Mouse (Mus musculus): ENCODE measurements around the gene Ssu72. TPM values are rescaled to one million over a fixed set of nuclear protein-coding genes. Genes with fewer than 3 reads are reported as not detected.
"Not testable (repeated sequence)": the region's sequence is repeated elsewhere in the genome, so short reads cannot be mapped to it uniquely, and the experiment has no call there.

The Ssu72 gene
- polyA plus RNA-seq, 1 experiment from 2014 or later, result 150 TPM

DNA sequence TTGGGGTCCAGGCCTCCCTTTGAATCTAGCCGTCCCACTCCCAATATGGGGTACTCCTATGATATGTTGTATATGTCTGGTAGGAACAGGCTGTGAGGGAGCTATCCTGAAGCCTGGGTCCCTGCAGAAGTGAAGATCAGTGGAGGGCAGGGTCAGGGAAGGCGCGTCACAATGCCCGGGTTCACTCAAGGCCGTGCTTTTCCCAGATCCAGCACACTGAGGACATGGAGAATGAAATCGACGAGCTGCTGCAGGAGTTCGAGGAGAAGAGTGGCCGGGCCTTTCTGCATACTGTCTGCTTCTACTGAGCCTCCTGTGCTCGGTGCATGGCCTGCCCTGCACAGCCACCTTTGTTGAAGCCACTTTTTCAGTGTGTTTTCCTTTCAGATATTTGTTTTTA is 28.7 kb downstream of the Ssu72 start:
- Histone ChIP-seq H3K27ac (ENCODE audit: low read length) (no peak overlapping the region), H3K9ac (replicated peaks; ENCODE audit: low read depth, low read length) (no peak overlapping the region)
- no peak for ATAC-seq

DNA sequence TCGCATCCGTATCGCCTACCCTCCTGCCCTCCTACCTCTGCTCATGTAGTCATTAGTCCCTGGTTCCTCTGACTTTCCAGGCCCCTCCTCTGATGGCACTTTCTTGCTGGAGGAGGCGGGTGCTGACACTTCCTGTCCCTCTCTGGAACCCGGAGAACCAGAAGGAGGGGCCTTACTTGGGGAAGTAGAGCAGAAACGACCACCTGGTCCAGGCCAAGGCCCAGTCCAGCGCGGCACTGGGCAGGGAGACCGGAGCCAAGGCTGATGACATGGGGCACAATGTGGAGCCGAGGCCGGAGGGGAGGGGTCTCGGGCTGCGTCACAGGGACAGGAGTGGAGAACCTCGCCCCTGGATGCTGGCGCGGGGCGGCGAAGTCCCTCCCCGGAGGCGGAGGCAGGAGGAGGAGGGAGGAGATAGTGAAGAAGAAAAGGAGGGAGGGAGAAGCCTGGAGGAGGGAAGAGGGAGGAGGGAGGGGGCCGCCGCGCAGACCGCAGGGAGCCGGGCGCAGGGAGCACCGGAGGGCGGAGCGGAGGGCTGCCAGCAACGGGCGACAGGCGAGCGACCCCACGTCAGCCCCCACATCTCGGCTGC is 29.8 kb downstream of the Ssu72 start, which contains the start of gene Tmem240:
TSS of gene Tmem240 (plus strand) at position 451 of the 592 bp plus-strand sequence.
- Histone ChIP-seq H3K27me3 (replicated peaks; ENCODE audit: control insufficient read depth, insufficient read depth, low read length) (no peaks in the 10 kb centered on the region), H3K4me1 (replicated peaks; ENCODE audit: control insufficient read depth, insufficient read depth, low read length) (peaks cover 25% of the 10 kb centered on the region), H3K9me3 (ENCODE audit: control insufficient read depth, low read length) (no peaks in the 10 kb centered on the region), H3K9ac (replicated peaks; ENCODE audit: low read depth, low read length) (peak within 1 kb of the TSS; percentile 95), H3K27ac (ENCODE audit: low read length) (peak within 1 kb of the TSS; percentile 89), H3K4me2 (ENCODE audit: low read length) (peak within 1 kb of the TSS; percentile 97), H3K36me3 (ENCODE audit: control insufficient read depth, insufficient read depth) (no peaks in the 10 kb centered on the region), H3K4me3 (replicated peaks; ENCODE audit: low read length) (peak within 1 kb of the TSS; percentile 79)
- under 1% methylated on average over 29 of the region's 35 CpGs for WGBS
- peak; percentile 93 for ATAC-seq

More for the DNA sequence above, 28.7 kb downstream of the Ssu72 start:
- H3K4me2 ChIP-seq (ENCODE audit: low read length), result no peak overlapping the region
- no peaks in the 10 kb centered on the region for H3K36me3 ChIP-seq (ENCODE audit: control insufficient read depth, insufficient read depth)
- no peaks in the 10 kb centered on the region for H3K9me3 ChIP-seq (ENCODE audit: control insufficient read depth, low read length)
- no peak overlapping the region for H3K4me3 ChIP-seq (replicated peaks; ENCODE audit: low read length)
- 89% methylated on average over 10 of the region's 10 CpGs for WGBS
- H3K4me1 ChIP-seq (replicated peaks; ENCODE audit: control insufficient read depth, insufficient read depth, low read length), result peaks cover 25% of the 10 kb centered on the region
- H3K27me3 ChIP-seq (replicated peaks; ENCODE audit: control insufficient read depth, insufficient read depth, low read length), result no peaks in the 10 kb centered on the region

DNA sequence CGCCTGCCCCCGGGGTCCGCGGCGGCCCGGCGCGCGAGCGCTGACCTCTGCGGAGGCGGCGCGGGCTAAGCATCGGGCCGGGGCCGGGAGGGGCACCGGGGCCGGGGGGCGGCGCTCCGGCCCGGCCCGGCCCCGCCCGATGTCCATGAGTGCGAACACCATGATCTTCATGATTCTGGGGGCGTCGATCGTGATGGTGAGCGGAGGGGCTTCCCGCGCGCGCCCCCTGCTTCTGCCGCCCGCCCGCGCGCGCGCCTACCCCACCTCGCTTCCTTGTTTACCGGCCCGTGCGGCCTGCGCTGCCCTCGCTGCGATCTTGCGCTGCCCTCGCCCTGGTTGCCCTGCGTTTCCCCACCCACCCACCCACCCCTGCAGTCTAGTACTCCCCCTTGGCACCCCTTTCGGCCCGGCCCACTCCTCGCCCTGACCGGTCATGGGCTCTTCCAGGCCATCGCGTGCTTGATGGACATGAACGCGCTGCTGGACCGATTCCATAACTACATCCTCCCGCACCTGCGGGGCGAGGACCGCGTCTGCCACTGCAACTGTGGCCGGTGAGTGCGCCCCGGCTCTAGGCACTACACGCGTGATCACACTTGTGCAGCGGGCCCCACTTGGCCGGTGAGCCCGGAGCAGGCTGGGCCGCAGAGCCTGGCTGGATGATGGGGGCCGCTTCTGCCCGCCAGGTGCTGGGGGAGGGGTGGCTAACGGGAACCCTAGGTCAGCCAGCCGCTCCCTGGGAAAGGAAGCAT is 30.5 kb downstream of the Ssu72 start:
- Histone ChIP-seq H3K4me2 (ENCODE audit: low read length) (peak overlapping the region; percentile 97), H3K36me3 (ENCODE audit: control insufficient read depth, insufficient read depth) (no peaks in the 10 kb centered on the region), H3K9ac (replicated peaks; ENCODE audit: low read depth, low read length) (peak overlapping the region; percentile 95), H3K4me3 (replicated peaks; ENCODE audit: low read length) (peak overlapping the region; percentile 79), H3K9me3 (ENCODE audit: control insufficient read depth, low read length) (no peaks in the 10 kb centered on the region), H3K27ac (ENCODE audit: low read length) (peak overlapping the region; percentile 89), H3K4me1 (replicated peaks; ENCODE audit: control insufficient read depth, insufficient read depth, low read length) (peaks cover 25% of the 10 kb centered on the region), H3K27me3 (replicated peaks; ENCODE audit: control insufficient read depth, insufficient read depth, low read length) (no peaks in the 10 kb centered on the region)
- WGBS, result under 1% methylated on average over 63 of the region's 79 CpGs
- peak; percentile 52 for ATAC-seq

DNA sequence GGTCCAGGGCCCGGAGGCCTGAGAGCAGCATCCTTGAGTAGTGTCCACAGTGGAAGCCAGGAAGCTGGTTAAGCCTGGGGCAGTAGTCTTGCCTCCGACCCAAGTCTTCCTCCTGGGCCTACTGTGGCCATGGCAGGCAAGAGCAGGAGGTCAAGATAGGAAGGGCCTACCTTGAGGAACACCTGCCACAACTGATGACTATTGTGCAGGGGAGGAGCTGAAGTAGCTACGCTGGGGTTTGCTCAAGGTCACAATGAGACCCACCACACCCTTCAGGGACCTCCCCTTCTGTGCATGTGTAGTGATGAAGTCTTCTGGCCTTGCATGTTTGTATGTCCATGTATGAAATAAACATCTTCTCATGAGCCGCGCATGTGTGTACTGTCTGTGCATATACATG is 31.2 kb downstream of the Ssu72 start:
- H3K4me2 ChIP-seq (ENCODE audit: low read length), result peak overlapping the region; percentile 97
- peak overlapping the region; percentile 79 for H3K4me3 ChIP-seq (replicated peaks; ENCODE audit: low read length)
- no peaks in the 10 kb centered on the region for H3K27me3 ChIP-seq (replicated peaks; ENCODE audit: control insufficient read depth, insufficient read depth, low read length)
- no peak for ATAC-seq
- peak overlapping the region; percentile 42; the same call in 1 of the 2 replicates for H3K27ac ChIP-seq (ENCODE audit: low read length)
- H3K4me1 ChIP-seq (replicated peaks; ENCODE audit: control insufficient read depth, insufficient read depth, low read length), result peaks cover 25% of the 10 kb centered on the region
- peak overlapping the region; percentile 95 for H3K9ac ChIP-seq (replicated peaks; ENCODE audit: low read depth, low read length)
- no peaks in the 10 kb centered on the region for H3K9me3 ChIP-seq (ENCODE audit: control insufficient read depth, low read length)
- H3K36me3 ChIP-seq (ENCODE audit: control insufficient read depth, insufficient read depth), result no peaks in the 10 kb centered on the region
- WGBS, result 59% methylated on average over 5 of the region's 5 CpGs

DNA sequence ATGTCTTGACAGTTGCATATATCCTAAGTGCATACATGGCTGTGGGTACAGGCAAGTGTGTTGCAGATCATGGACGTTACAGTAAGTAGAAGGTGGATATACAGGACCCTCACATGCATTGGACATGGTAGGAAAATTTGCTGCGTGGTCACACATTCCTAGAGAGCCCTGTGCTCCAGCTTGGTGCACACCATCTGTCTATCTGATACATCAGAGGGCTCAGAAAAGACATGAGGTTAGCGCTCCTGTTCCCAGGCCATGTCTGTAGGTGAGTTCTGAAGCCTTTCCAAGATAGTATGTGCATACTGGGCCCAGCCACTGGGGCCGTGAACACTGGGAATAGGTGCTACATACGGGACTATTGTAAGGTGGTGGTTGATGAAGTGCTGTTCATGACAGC is 31.8 kb downstream of the Ssu72 start:
- ATAC-seq, result no peak
- H3K36me3 ChIP-seq (ENCODE audit: control insufficient read depth, insufficient read depth), result no peaks in the 10 kb centered on the region
- H3K9ac ChIP-seq (replicated peaks; ENCODE audit: low read depth, low read length), result 0 out of 2 replicates have a peak overlapping the region, but pooled peaks have one; percentile 95
- H3K4me2 ChIP-seq (ENCODE audit: low read length), result peak overlapping the region; percentile 97
- H3K27ac ChIP-seq (ENCODE audit: low read length), result no peak overlapping the region
- H3K4me1 ChIP-seq (replicated peaks; ENCODE audit: control insufficient read depth, insufficient read depth, low read length), result peaks cover 25% of the 10 kb centered on the region
- H3K27me3 ChIP-seq (replicated peaks; ENCODE audit: control insufficient read depth, insufficient read depth, low read length), result no peaks in the 10 kb centered on the region
- no peaks in the 10 kb centered on the region for H3K9me3 ChIP-seq (ENCODE audit: control insufficient read depth, low read length)
- no peak overlapping the region; the same call in 1 of the 2 replicates for H3K4me3 ChIP-seq (replicated peaks; ENCODE audit: low read length)
- WGBS, result 86% methylated on average over 5 of the region's 5 CpGs

DNA sequence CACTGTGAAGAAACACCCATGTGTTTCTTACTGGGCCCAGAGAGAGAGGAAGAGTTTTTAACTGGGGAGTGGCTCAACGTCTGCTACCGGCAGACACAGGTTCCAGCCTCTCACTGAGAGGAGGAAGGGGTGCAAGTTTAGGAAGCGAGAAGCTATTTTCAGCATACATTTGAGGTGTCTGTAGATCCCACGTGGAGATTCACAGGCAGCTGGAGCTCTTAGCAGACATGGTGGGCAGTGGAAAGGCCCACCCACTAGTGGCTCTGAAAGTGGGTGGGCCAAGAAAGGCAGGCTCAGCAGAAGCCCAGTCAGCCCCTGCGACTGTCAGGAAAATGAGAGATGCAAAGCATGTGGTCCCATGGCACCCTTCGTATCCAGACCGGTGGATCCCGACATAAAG is 33.7 kb downstream of the Ssu72 start:
- Histone ChIP-seq H3K9ac (replicated peaks; ENCODE audit: low read depth, low read length) (no peak overlapping the region), H3K9me3 (ENCODE audit: control insufficient read depth, low read length) (no peaks in the 10 kb centered on the region), H3K36me3 (ENCODE audit: control insufficient read depth, insufficient read depth) (peaks cover 4% of the 10 kb centered on the region; the same call in 1 of the 2 replicates), H3K4me2 (ENCODE audit: low read length) (no peak overlapping the region), H3K27ac (ENCODE audit: low read length) (no peak overlapping the region), H3K4me1 (replicated peaks; ENCODE audit: control insufficient read depth, insufficient read depth, low read length) (peaks cover 25% of the 10 kb centered on the region), H3K27me3 (replicated peaks; ENCODE audit: control insufficient read depth, insufficient read depth, low read length) (no peaks in the 10 kb centered on the region), H3K4me3 (replicated peaks; ENCODE audit: low read length) (no peak overlapping the region)
- ATAC-seq, result no peak
- 70% methylated on average over 8 of the region's 8 CpGs for WGBS

DNA sequence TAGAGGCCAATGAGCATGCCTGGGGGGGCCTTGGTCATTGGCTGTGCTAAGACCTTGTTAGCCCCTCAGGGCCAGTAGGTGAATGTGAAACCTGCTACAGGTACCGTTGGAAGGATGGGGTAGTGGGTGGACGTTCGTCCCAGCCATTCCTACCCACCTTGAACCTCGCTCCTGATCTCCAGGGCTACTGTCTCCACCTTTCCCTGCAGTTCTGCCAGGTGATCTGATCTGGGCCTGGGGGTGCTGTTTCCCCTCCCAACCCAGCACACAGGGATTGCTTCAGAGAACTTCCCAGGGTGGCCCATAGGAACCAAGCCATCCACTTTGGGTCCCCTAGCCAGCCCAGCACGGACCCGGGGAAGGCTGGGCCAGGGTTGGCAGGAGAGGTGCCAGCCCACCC is 34.6 kb downstream of the Ssu72 start:
- H3K36me3 ChIP-seq (ENCODE audit: control insufficient read depth, insufficient read depth), result peaks cover 4% of the 10 kb centered on the region; the same call in 1 of the 2 replicates
- ATAC-seq, result no peak
- WGBS, result 82% methylated on average over 6 of the region's 6 CpGs

DNA sequence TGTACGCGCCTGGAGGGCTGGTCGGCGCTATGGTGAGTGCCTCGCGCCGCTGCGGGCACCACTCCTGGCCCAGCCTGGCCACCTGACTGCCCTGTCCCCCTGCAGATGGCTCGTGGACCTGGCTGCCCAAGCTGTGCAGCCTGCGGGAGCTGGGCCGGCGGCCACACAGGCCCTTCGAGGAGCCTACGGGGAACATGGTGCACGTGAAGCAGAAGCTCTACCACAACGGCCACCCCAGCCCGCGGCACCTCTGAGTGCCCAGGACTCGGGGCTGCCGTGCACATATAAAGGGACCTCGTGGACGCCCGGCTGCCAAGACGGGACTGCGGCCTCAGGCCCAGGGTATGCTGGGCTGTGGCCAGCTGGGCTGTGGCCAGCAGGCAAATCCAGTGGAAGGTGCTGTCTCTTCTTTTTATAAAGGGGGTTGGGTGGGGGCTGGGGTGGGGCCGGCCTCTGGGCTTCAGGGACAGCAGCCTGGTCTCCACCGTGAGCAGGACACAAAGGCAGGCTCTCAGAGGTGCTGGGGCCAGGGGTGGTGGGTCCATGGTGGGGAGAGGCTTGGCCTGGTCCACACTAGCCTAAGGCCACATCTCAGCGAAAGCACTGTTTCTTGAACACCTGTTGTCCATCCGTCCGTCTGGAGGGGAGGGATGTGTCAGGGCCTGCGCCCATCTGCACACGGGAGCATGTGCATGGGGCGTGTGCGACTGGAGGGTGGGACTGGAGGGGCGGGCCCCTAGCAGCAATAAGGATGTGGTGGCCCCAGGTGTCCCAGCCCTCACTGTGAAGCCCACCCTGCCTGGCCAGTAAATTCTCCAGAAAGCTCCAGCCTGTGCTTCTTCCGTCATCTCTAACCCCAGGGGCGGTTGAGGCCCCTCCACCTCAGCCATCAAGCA is 35.4 kb downstream of the Ssu72 start:
- 67% methylated on average over 37 of the region's 37 CpGs for WGBS
- no peaks in the 10 kb centered on the region for H3K27me3 ChIP-seq (replicated peaks; ENCODE audit: control insufficient read depth, insufficient read depth, low read length)

More for the DNA sequence above, 34.6 kb downstream of the Ssu72 start:
- Histone ChIP-seq H3K4me3 (replicated peaks; ENCODE audit: low read length) (no peak overlapping the region), H3K27me3 (replicated peaks; ENCODE audit: control insufficient read depth, insufficient read depth, low read length) (no peaks in the 10 kb centered on the region), H3K9ac (replicated peaks; ENCODE audit: low read depth, low read length) (no peak overlapping the region), H3K4me1 (replicated peaks; ENCODE audit: control insufficient read depth, insufficient read depth, low read length) (peaks cover 16% of the 10 kb centered on the region), H3K9me3 (ENCODE audit: control insufficient read depth, low read length) (no peaks in the 10 kb centered on the region), H3K4me2 (ENCODE audit: low read length) (no peak overlapping the region), H3K27ac (ENCODE audit: low read length) (no peak overlapping the region)

DNA sequence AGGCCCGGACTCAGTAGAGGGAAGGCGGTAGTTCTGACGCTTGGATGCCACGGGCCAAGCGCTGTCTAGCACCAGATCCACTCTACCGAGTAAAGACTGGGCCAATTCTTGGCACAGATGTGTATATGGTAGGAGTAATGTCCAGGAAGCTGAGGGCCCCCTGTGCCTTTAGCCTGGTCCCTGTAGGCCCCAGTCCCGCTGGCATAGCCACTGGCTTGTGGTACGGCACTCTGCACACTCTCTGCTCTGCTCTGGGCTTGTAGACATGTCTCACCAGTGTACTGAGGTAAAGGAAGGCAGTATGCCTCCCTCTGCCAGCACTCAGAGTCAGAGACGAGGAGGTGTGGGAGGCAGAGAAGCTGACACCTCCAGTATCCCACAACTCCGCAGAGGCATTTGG is 36.1 kb downstream of the Ssu72 start:
- WGBS, result 91% methylated on average over 10 of the region's 10 CpGs
- peaks cover 11% of the 10 kb centered on the region for H3K4me1 ChIP-seq (replicated peaks; ENCODE audit: control insufficient read depth, insufficient read depth, low read length)
- H3K27me3 ChIP-seq (replicated peaks; ENCODE audit: control insufficient read depth, insufficient read depth, low read length); H3K4me2 ChIP-seq (ENCODE audit: low read length); H3K9ac ChIP-seq (replicated peaks; ENCODE audit: low read depth, low read length); H3K9me3 ChIP-seq (ENCODE audit: control insufficient read depth, low read length); ATAC-seq; H3K27ac ChIP-seq (ENCODE audit: low read length); H3K4me3 ChIP-seq (replicated peaks; ENCODE audit: low read length): not testable (repeated sequence)
- peaks cover 12% of the 10 kb centered on the region; the same call in 1 of the 2 replicates for H3K36me3 ChIP-seq (ENCODE audit: control insufficient read depth, insufficient read depth)

More for the DNA sequence above, 35.4 kb downstream of the Ssu72 start:
- H3K9me3 ChIP-seq (ENCODE audit: control insufficient read depth, low read length), result no peaks in the 10 kb centered on the region
- no peak for ATAC-seq
- H3K27ac ChIP-seq (ENCODE audit: low read length), result no peak overlapping the region
- peaks cover 8% of the 10 kb centered on the region; the same call in 1 of the 2 replicates for H3K36me3 ChIP-seq (ENCODE audit: control insufficient read depth, insufficient read depth)
- H3K4me1 ChIP-seq (replicated peaks; ENCODE audit: control insufficient read depth, insufficient read depth, low read length), result peaks cover 14% of the 10 kb centered on the region
- no peak overlapping the region for H3K4me2 ChIP-seq (ENCODE audit: low read length)
- H3K9ac ChIP-seq (replicated peaks; ENCODE audit: low read depth, low read length), result no peak overlapping the region
- no peak overlapping the region for H3K4me3 ChIP-seq (replicated peaks; ENCODE audit: low read length)
